Mouse (Mus musculus): ENCODE data around the gene Stip1. TPM values are rescaled to one million over a fixed set of nuclear protein-coding genes. Genes with fewer than 3 reads are reported as not detected.
"Not testable (repeated sequence)": the region's sequence is repeated elsewhere in the genome, so short reads cannot be mapped to it uniquely, and the experiment has no call there.

The Stip1 gene
- polyA plus RNA-seq (2015; fragmentation: Nextera tagmentation; extraction: Ambion mirVana): 211 and 240 TPM in 2 replicates

- peak within 1 kb of the TSS; percentile 89 for H3K9ac ChIP-seq
- H3K27ac ChIP-seq: peak within 1 kb of the TSS; percentile 96
- WGBS: under 1% methylated on average over 49 of the region's 49 CpGs
- H3K36me3 ChIP-seq: peaks cover 7% of the 10 kb centered on the region
- peak within 1 kb of the TSS; percentile 67 for H3K4me3 ChIP-seq
- peaks cover 23% of the 10 kb centered on the region for H3K4me1 ChIP-seq
- no peaks in the 10 kb centered on the region for H3K27me3 ChIP-seq
- H3K9me3 ChIP-seq: no peaks in the 10 kb centered on the region
- ATAC-seq (ENCODE audit: insufficient number of reproducible peaks, insufficient read depth, low FRiP score, low TSS enrichment, low read depth): peak; percentile 99
- H3K4me2 ChIP-seq: peak within 1 kb of the TSS; percentile 88
Measured at GRCm38 (mm10) chr19:7039841-7040636, at the start of gene Stip1. Gene Stip1, minus strand, starts transcription at chr19:7039967.

- Histone ChIP-seq H3K4me1 (peaks cover 68% of the 10 kb centered on the region), H3K4me2 (no peak overlapping the region), H3K9ac (0 out of 2 replicates have a peak overlapping the region, but pooled peaks have one; percentile 0), H3K9me3 (no peaks in the 10 kb centered on the region), H3K27me3 (peaks cover 43% of the 10 kb centered on the region), H3K4me3 (no peak overlapping the region), H3K36me3 (no peaks in the 10 kb centered on the region), H3K27ac (no peak overlapping the region)
- no peak for ATAC-seq (ENCODE audit: insufficient number of reproducible peaks, insufficient read depth, low FRiP score, low TSS enrichment, low read depth)
- 40% methylated on average over 5 of the region's 5 CpGs for WGBS
Measured at GRCm38 (mm10) chr19:7089050-7089449, 49.3 kb upstream of the Stip1 start.

- no peaks in the 10 kb centered on the region for H3K36me3 ChIP-seq
- peak overlapping the region; percentile 32; the same call in 1 of the 2 replicates for H3K9ac ChIP-seq
- peak overlapping the region; percentile 9; the same call in 1 of the 2 replicates for H3K4me2 ChIP-seq
- H3K9me3 ChIP-seq: no peaks in the 10 kb centered on the region
- 0 out of 2 replicates have a peak overlapping the region, but pooled peaks have one; percentile 16 for H3K27ac ChIP-seq
- H3K4me1 ChIP-seq: peaks cover 70% of the 10 kb centered on the region
- H3K4me3 ChIP-seq: no peak overlapping the region
- WGBS: 8% methylated on average over 9 of the region's 9 CpGs
- peaks cover 43% of the 10 kb centered on the region for H3K27me3 ChIP-seq
- no peak for ATAC-seq (ENCODE audit: insufficient number of reproducible peaks, insufficient read depth, low FRiP score, low TSS enrichment, low read depth)
Measured at GRCm38 (mm10) chr19:7088558-7088957, 48.8 kb upstream of the Stip1 start.

GRCm38 (mm10) chr19:7084734-7085133 is 45.0 kb upstream of the Stip1 start:
- no peak for ATAC-seq (ENCODE audit: insufficient number of reproducible peaks, insufficient read depth, low FRiP score, low TSS enrichment, low read depth)
- Histone ChIP-seq H3K36me3 (no peaks in the 10 kb centered on the region), H3K9ac (no peak overlapping the region), H3K4me3 (no peak overlapping the region), H3K27ac (no peak overlapping the region), H3K4me1 (peaks cover 45% of the 10 kb centered on the region), H3K9me3 (no peaks in the 10 kb centered on the region), H3K27me3 (peaks cover 37% of the 10 kb centered on the region), H3K4me2 (no peak overlapping the region)
- 63% methylated on average over 15 of the region's 15 CpGs for whole genome bisulfite sequencing

- ATAC-seq (ENCODE audit: insufficient number of reproducible peaks, insufficient read depth, low FRiP score, low TSS enrichment, low read depth): peak; percentile 35; the same call in 1 of the 2 replicates
- peaks cover 27% of the 10 kb centered on the region for H3K27me3 ChIP-seq
Measured at GRCm38 (mm10) chr19:7083035-7083794, 43.4 kb upstream of the Stip1 start.

GRCm38 (mm10) chr19:7081516-7082266 is 41.9 kb upstream of the Stip1 start:
- H3K9me3 ChIP-seq: no peaks in the 10 kb centered on the region
- no peak overlapping the region for H3K27ac ChIP-seq
- H3K4me3 ChIP-seq: no peak overlapping the region
- no peak for ATAC-seq (ENCODE audit: insufficient number of reproducible peaks, insufficient read depth, low FRiP score, low TSS enrichment, low read depth)
- peaks cover 28% of the 10 kb centered on the region for H3K4me1 ChIP-seq
- 63% methylated on average over 7 of the region's 7 CpGs for WGBS
- no peak overlapping the region for H3K9ac ChIP-seq
- H3K27me3 ChIP-seq: peaks cover 18% of the 10 kb centered on the region
- H3K4me2 ChIP-seq: no peak overlapping the region
- no peaks in the 10 kb centered on the region for H3K36me3 ChIP-seq

More at GRCm38 (mm10) chr19:7083035-7083794, 43.4 kb upstream of the Stip1 start:
- no peaks in the 10 kb centered on the region for H3K36me3 ChIP-seq
- H3K27ac ChIP-seq: no peak overlapping the region
- H3K4me1 ChIP-seq: peaks cover 31% of the 10 kb centered on the region
- H3K9ac ChIP-seq: no peak overlapping the region
- WGBS: 20% methylated on average over 14 of the region's 14 CpGs
- H3K4me3 ChIP-seq: no peak overlapping the region
- no peaks in the 10 kb centered on the region for H3K9me3 ChIP-seq
- H3K4me2 ChIP-seq: no peak overlapping the region

- Histone ChIP-seq H3K9ac (0 out of 2 replicates have a peak overlapping the region, but pooled peaks have one; percentile 2), H3K4me1 (peaks cover 10% of the 10 kb centered on the region), H3K4me3 (no peak overlapping the region), H3K9me3 (no peaks in the 10 kb centered on the region), H3K4me2 (no peak overlapping the region), H3K36me3 (no peaks in the 10 kb centered on the region), H3K27ac (no peak overlapping the region), H3K27me3 (0 out of 2 replicates have a peak, but pooled peaks cover 6% of the 10 kb centered on the region)
- 83% methylated on average over 7 of the region's 7 CpGs for WGBS
- no peak for ATAC-seq (ENCODE audit: insufficient number of reproducible peaks, insufficient read depth, low FRiP score, low TSS enrichment, low read depth)
Measured at GRCm38 (mm10) chr19:7078271-7078670, 38.5 kb upstream of the Stip1 start.

GRCm38 (mm10) chr19:7077666-7078065 is 37.9 kb upstream of the Stip1 start:
- 46% methylated on average over 9 of the region's 9 CpGs for WGBS
- no peak overlapping the region for H3K4me2 ChIP-seq
- H3K9ac ChIP-seq: 0 out of 2 replicates have a peak overlapping the region, but pooled peaks have one; percentile 2
- H3K36me3 ChIP-seq: no peaks in the 10 kb centered on the region
- 0 out of 2 replicates have a peak, but pooled peaks cover 3% of the 10 kb centered on the region for H3K27me3 ChIP-seq
- H3K4me3 ChIP-seq: no peak overlapping the region
- H3K9me3 ChIP-seq: no peaks in the 10 kb centered on the region
- no peak overlapping the region for H3K27ac ChIP-seq
- no peak for ATAC-seq (ENCODE audit: insufficient number of reproducible peaks, insufficient read depth, low FRiP score, low TSS enrichment, low read depth)
- peaks cover 5% of the 10 kb centered on the region for H3K4me1 ChIP-seq

- not testable (repeated sequence) for H3K4me2 ChIP-seq; H3K9ac ChIP-seq; H3K36me3 ChIP-seq; H3K27ac ChIP-seq; H3K9me3 ChIP-seq; H3K4me3 ChIP-seq; ATAC-seq (ENCODE audit: insufficient number of reproducible peaks, insufficient read depth, low FRiP score, low TSS enrichment, low read depth)
- 79% methylated on average over 11 of the region's 11 CpGs for WGBS
- Histone ChIP-seq H3K27me3 (0 out of 2 replicates have a peak, but pooled peaks cover 15% of the 10 kb centered on the region), H3K4me1 (peaks cover 11% of the 10 kb centered on the region)
Measured at GRCm38 (mm10) chr19:7075336-7075735, 35.6 kb upstream of the Stip1 start.

GRCm38 (mm10) chr19:7073997-7074781 is 34.4 kb upstream of the Stip1 start:
- Histone ChIP-seq H3K36me3 (no peaks in the 10 kb centered on the region), H3K4me2 (no peak overlapping the region), H3K9me3 (no peaks in the 10 kb centered on the region), H3K4me3 (no peak overlapping the region), H3K9ac (no peak overlapping the region), H3K27ac (no peak overlapping the region), H3K27me3 (peaks cover 22% of the 10 kb centered on the region; the same call in 1 of the 2 replicates), H3K4me1 (peaks cover 23% of the 10 kb centered on the region)
- ATAC-seq (ENCODE audit: insufficient number of reproducible peaks, insufficient read depth, low FRiP score, low TSS enrichment, low read depth): no peak
- 48% methylated on average over 12 of the region's 12 CpGs for WGBS
